Mouse (Mus musculus) lung, postnatal 4 days (tissue): ENCODE measurements at regions not wholly inside any gene's neighbourhood (a gene's known extent, or its start where the extent isn't known, plus 50 kb on each side); places are given as distances from the start of the nearest gene placed in this dataset.

Experiments
- DNase-seq, 2 experiments: peaks; one replicate each; pipeline ENCODE4 v3.0.0; 2021

DNA sequence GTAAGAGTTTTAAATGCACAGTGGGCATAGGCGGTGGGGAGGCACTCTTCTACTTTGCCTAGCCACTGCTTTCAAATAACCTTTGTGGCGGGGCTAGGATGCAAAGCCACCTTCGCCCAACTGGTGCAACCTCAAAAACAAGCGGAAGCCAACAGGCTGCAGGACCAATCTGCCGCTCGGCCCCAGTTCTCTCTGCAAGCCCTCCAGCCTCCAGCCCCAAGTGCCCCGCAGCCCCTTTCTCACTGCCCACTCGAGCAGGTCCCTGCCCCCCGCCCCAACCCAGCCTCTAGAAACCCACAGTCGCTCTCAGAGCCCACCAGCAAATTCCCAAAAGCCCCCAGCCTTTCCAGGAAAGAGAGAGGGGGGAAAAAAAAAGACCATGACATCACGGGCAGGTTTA, 89.6 kb upstream of the Ssbp2 start:
- DNase-seq = peak; percentile 54 to 60

DNA sequence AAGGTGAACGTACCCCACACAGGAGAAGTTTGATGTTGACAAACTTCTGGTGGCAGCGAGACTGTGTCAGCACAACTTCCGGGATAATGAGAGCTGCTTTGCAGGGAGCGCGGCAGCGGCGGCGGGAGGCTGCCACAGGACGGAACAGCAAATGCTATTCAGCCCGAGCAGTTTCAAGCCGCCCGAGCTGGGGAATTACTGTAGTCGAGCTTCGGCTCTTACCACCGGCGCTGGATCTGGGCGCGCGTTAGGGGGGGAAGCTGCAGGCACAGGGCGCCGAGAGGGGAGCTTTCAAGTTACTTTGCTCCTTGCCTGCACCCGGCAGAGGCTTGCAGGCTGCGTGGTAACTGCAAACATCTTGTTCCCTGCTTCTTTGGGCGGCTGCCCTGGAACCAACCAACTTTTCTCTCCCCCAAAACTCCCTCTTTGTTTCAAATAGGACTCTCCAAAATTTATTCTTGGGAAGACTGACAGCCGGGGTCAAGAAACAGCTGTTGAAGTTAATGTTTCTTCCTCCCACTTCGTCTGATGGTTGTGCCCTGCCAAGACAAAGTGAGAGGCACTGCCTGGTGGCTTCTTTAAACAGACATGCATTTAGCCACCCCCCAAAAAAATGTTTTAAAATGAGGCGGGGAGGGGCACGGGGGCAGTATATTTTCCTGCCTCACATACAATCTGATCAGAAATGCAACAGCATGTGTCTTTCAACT, 89.0 kb upstream of the Ssbp2 start:
- DNase-seq = peak; percentile 98

DNA sequence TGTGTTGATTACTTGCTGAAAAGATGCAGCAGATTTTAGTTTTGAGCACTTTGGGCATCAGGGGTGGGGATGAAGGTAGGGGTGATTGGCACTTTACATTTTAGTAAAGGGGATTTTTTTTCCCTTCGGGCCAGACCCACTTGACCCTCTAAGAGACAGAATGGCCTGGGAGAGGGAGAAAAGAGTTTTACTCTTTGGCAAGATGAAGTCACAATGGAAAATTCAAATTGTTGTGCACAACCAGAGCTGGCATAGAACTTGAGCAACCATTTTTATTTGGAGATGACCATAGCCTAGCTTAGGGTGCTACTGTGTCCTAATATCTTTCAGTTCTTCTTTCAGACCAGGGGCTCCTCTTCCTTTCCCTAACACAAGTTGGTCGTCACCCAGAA, 88.5 kb upstream of the Ssbp2 start:
- DNase-seq = no peak

DNA sequence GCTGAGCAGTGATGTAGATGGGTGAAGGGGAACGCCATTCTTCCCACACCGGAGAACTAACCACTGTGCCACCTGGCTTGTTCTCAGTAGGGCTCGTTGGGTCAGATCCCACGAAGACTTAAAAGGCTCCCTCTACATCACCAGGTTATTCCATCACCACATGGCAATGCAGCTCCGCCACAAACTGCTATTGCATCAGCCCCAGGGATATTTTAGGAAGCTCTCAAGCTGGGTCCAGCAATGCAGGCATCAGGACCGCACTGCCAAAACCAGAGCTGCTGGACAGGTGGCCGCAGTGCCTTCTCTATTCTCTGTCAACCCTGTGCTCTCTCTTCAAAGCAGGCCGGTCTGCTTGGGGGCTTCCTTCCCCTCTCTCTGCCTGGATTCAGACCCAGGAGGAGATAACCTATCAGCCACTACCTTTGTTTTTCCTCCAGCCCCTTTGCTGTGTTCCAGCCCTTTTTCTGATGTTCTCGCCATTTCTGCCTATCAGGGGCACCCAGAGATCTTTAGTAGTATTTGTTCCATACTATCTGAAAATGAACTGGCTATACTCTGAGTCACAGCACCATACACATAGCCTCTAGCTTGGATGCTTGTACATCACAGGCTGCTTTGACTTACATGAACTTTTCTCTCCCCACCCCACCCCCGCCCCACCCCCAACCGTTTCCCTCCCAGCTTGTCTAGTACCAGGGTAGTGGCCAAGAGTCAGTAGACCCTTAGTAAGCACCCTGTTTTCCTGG, 87.8 kb upstream of the Ssbp2 start:
- peak in 1 of 2 experiments; percentile 38 for DNase-seq

DNA sequence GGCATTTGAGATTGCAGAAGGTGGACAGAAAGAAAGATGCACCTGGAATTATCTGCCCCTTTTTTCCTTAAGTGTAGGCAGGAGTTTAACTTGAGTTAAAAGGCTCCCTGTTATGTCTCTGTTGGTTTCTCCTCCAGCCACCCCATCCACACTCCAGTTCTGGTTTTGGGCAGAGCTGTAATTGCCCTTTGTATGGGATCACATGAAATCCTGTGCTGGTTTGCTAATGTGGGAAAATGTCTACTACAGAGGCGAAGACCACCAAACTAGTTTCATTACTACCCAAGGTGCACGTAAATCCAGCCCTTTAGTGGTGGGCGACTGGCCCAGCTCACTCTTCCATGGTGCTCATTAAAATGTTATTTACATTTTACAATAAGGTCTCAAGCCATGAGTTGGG, 85.9 kb upstream of the Ssbp2 start:
- peak; percentile 51 to 64 for DNase-seq

DNA sequence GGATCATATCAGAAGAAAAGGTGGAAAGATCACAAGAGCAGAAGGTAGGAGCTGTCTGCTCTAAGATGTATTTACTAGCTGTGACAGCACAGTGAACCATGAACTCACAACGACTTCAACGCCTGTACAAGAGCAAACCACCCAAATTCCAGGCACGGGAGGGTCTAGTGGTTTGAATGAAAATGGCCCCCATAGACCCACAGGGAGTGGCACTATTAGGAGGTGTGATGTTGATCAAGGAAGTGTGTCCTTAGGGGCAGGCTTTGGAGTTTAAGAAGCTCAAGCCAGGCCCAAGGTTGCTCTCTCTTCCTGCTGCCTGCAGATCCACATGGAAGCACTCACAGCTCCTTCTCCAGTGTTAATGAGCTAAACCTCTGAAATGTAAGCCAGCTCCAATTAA, 83.5 kb upstream of the Ssbp2 start:
- no peak for DNase-seq

DNA sequence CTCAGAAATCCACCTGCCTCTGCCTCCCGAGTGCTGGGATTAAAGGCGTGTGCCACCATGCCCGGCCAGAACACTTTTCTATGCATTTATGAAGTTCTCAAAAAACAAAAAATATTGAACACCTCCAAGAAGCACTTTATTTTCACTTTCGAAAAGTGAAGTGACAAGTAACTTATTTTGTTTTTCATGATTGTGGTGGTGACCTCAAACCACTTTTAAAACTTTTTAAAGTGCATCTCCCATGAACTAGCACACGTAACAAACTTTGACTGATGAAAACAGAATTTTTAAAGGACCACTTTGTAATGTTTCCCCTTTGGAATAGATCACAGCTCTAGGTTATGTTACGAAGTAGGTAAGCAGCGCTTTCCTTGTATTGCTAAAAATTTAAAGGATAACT, 82.7 kb upstream of the Ssbp2 start:
- DNase-seq = no peak

DNA sequence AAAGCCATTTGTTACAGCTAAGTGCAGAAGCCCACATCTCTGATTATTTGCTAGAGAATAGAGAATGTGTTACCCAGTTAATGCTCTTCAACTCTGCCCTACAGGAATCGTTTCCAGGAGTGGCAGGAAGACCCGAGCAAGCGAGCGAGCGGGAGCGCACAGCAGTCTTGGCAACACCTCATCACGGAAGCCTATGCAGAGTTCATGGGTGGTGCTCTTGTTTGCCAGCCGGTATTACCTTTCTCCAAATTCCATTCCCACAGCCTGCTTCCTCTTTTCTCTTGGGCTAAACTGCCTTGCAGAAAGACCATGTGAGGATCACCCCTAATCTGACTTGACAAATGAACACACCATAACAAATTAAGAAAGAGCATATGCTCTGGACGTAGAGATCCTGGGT, 82.1 kb upstream of the Ssbp2 start:
- DNase-seq = no peak

DNA sequence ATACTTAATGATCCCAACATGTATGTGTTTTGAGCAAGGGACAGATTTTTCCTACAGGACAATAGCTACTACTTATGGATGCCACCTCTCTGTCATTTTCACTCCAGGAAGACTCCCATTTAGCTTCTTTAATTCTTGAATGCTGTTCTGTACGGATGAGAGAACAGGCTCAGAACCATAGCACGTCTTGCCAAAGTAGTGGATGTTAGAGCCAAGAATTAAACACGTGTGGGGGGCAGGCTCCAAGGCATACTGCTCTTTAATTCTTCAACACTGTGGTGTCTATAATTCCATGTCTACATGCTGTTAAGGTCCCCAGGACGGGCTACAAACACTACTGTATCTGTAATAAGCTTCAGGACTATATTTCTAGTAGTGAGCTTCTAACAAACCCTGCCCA, 74.7 kb upstream of the Ssbp2 start:
- DNase-seq = no peak

DNA sequence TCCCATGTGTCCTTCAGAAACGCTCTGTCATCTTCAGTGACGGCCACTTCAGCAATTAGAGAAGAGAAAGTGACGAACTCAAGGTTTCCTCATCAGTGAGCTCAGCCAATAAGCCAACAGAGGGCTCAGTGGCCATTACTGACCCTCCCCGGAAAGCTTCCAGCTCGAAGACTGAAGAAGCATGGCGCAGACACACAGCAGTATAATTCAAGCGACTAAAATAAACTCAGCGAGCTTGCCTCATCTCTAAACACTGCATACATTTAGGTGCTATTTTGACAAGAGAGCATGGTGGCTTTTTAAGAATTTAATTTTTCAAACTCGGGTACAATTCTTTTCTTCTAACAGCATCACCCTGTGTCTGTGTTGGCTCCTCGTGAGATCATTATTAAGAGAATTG, 72.2 kb upstream of the Ssbp2 start:
- DNase-seq = no peak

DNA sequence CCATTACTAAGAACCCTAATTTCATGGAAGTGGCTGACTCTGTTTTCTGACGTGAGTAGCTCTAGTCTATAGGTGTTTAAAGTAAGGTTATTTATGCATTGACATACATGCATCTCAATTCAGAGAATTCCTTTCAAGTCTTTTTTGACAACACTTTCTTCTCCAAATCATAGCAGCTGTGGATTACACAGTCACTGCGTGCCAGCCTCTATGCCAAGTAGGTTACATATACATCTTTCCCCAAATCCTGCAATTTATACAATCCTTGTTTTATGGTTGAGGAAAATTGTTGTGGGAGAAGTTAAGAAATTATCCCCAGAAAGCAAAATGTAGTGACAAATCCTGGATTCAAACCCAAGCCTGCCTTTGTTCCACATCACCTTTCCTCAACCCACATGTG, 56.5 kb upstream of the Ssbp2 start:
- no peak for DNase-seq

DNA sequence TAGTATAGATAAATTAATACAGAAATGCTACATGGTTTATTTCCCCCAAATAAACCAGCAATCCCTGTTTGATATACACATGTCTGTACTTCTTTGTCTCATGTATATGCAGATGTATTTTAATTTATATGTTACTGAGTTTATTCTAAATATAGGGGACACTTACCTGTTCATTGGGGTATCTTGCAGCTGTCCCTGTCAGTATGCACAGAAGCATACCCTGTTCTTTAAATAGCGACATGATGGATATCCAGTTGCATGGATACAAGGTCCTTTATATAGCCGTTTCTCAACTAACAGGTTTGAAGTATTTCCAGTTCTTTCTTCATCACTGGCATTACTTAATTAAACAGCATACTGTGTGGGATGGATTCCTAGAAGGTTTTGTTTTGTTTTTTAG, 55.1 kb upstream of the Ssbp2 start:
- DNase-seq = no peak

DNA sequence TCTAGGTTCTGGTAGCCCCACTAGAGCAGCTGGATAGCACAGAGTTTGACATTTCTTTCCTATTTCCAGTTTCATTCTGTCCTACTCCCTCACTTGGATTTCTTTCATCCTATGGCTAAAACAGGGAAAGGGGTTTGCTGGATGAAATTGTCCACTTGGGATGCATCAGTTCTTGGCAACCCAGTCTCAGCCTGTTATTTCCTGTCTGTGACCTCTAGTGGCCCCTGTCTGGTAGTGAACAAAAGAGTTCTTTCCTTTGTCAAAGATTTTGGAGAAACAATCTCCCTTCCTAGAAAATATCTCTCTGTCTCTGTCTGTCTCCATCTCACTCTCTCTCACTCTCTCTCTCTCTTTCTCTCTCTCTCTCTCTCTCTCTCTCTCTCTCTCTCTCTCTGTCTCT, 50.0 kb upstream of the Ssbp2 start:
- no peak for DNase-seq
